Mouse (Mus musculus): ENCODE results near the gene Col8a1. TPM values are rescaled to one million over a fixed set of nuclear protein-coding genes. Genes with fewer than 3 reads are reported as not detected.

The Col8a1 gene
- total RNA-seq, 2 experiments from 2014 or later: 0.83 to 3.0 TPM

Other genes starting within 250 kb of the Col8a1 start
- 10 to 100 TPM; 12.9 to 19.6 TPM for gene Cmss1, start 147.9 kb downstream of the Col8a1 start, total RNA-seq (2021)

Measured in layer of hippocampus, postnatal 10 days (tissue).